Mouse (Mus musculus) kidney, postnatal 0 days (tissue): Measurements from ENCODE around the gene Glrx5. TPM values are rescaled to one million over a fixed set of nuclear protein-coding genes. Genes with fewer than 3 reads are reported as not detected.

Experiments
- ATAC-seq: fragments of 200-750 bp; cut with Nextera tagmentation; replicated peaks from 2 replicates; pipeline ENCODE4 v1.8.0; 2017; ENCODE audit warnings: low read depth, moderate number of reproducible peaks, moderate TSS enrichment, moderate library complexity; ENCODE audit not compliant: low FRiP score
- DNase-seq: peaks from one replicate; pipeline ENCODE4 v3.0.0-alpha.2; 2016; ENCODE audit warnings: low spot score
- H3K27ac ChIP-seq: fragments of 300-500 bp; sonication (generic); 2 replicates; pipeline ENCODE4 v1.5.1; 2014; ENCODE audit warnings: mild to moderate bottlenecking
- H3K27me3 ChIP-seq: fragments of 300-500 bp; sonication (generic); 2 replicates; pipeline ENCODE4 v1.6.1; 2014; ENCODE audit warnings: low read length, mixed read lengths; ENCODE audit not compliant: insufficient read depth
- H3K36me3 ChIP-seq: fragments of 300-500 bp; sonication (generic); 2 replicates; pipeline ENCODE4 v1.6.1; 2014; ENCODE audit warnings: low read length, mixed read lengths; ENCODE audit not compliant: insufficient read depth
- H3K4me1 ChIP-seq: fragments of 300-500 bp; sonication (generic); replicated peaks from 2 replicates; pipeline ENCODE4 v1.6.1; 2014; ENCODE audit warnings: antibody characterized with exemption, low read length, mixed read lengths; ENCODE audit not compliant: insufficient read depth
- H3K4me2 ChIP-seq: fragments of 300-500 bp; sonication (generic); 2 replicates; pipeline ENCODE4 v1.6.1; 2014; ENCODE audit warnings: mild to moderate bottlenecking, low read length, moderate library complexity, mixed read lengths
- H3K4me3 ChIP-seq: fragments of 300-500 bp; sonication (generic); replicated peaks from 2 replicates; pipeline ENCODE4 v1.5.1; 2014; ENCODE audit warnings: low read depth, low read length
- H3K9ac ChIP-seq: fragments of 300-500 bp; sonication (generic); 2 replicates; pipeline ENCODE4 v1.6.1; 2014; ENCODE audit warnings: low read depth, low read length
- H3K9me3 ChIP-seq: fragments of 300-500 bp; sonication (generic); replicated peaks from 2 replicates; pipeline ENCODE4 v1.6.1; 2016; ENCODE audit warnings: low read length, inconsistent platforms, mixed read lengths
- CTCF ChIP-seq: IDR thresholded peaks from 2 replicates; pipeline ENCODE4 v1.5.1; 2016; ENCODE audit warnings: antibody characterized with exemption, low read depth, mild to moderate bottlenecking, moderate library complexity
- WGBS: fragments of 180-500 bp; shearing (Covaris S2); extraction: QIAGEN DNeasy Blood & Tissue Kit; methylation state at CpG from one replicate; pipeline ENCODE4 v1.1.7; 2014; 5-methylcytosine and 5-hydroxymethylcytosine counted together
- polyA plus RNA-seq: library from polyadenylated mRNA; unstranded; fragments of >200 nt; fragmentation: Nextera tagmentation; extraction: Ambion mirVana; gene quantifications from 2 replicates; pipeline ENCODE4 v1.2.1, GENCODE M21; 2015

The Glrx5 gene
- polyA plus RNA-seq, 1 experiment from 2014 or later: 225 TPM

- no peaks in the 10 kb centered on the region for H3K9me3 ChIP-seq
- ATAC-seq: peak; percentile 65
- no peak overlapping the region for H3K9ac ChIP-seq
- DNase-seq: no peak
- no peak for TF ChIP-seq CTCF
- WGBS: 66% methylated on average over 9 of the region's 9 CpGs
- no peak overlapping the region for H3K27ac ChIP-seq
- no peaks in the 10 kb centered on the region; the same call in 1 of the 2 replicates for H3K4me1 ChIP-seq
- no peak overlapping the region for H3K4me3 ChIP-seq
- peaks cover 9% of the 10 kb centered on the region for H3K36me3 ChIP-seq
- no peaks in the 10 kb centered on the region for H3K27me3 ChIP-seq
- H3K4me2 ChIP-seq: no peak overlapping the region
These were observed 12.3 kb downstream of the Glrx5 start for GRCm38 (mm10) chr12:105044775-105045174.

- Histone ChIP-seq H3K36me3 (no peaks in the 10 kb centered on the region), H3K9ac (no peak overlapping the region), H3K9me3 (no peaks in the 10 kb centered on the region), H3K4me2 (no peak overlapping the region), H3K27ac (no peak overlapping the region), H3K4me3 (no peak overlapping the region), H3K27me3 (no peaks in the 10 kb centered on the region), H3K4me1 (no peaks in the 10 kb centered on the region)
- no peak for DNase-seq
- no peak for TF ChIP-seq CTCF
- ATAC-seq: no peak
- 76% methylated on average over 17 of the region's 17 CpGs for WGBS
These were observed 15.9 kb downstream of the Glrx5 start for GRCm38 (mm10) chr12:105048301-105048863.

GRCm38 (mm10) chr12:105049813-105050212 lies 17.3 kb downstream of the Glrx5 start:
- no peaks in the 10 kb centered on the region for H3K27me3 ChIP-seq
- no peaks in the 10 kb centered on the region for H3K9me3 ChIP-seq
- H3K4me2 ChIP-seq: no peak overlapping the region
- DNase-seq (no peak), ATAC-seq (no peak)
- 78% methylated on average over 12 of the region's 12 CpGs for WGBS
- H3K36me3 ChIP-seq: no peaks in the 10 kb centered on the region
- no peak for TF ChIP-seq CTCF
- H3K4me3 ChIP-seq: no peak overlapping the region
- no peaks in the 10 kb centered on the region for H3K4me1 ChIP-seq
- no peak overlapping the region for H3K27ac ChIP-seq
- no peak overlapping the region for H3K9ac ChIP-seq

GRCm38 (mm10) chr12:105050898-105051297 lies 18.4 kb downstream of the Glrx5 start:
- no peaks in the 10 kb centered on the region for H3K27me3 ChIP-seq
- no peaks in the 10 kb centered on the region for H3K9me3 ChIP-seq
- H3K9ac ChIP-seq: no peak overlapping the region
- TF ChIP-seq CTCF: peak; percentile 87
- H3K27ac ChIP-seq: no peak overlapping the region
- peak; percentile 57 for DNase-seq
- no peaks in the 10 kb centered on the region for H3K36me3 ChIP-seq
- H3K4me1 ChIP-seq: no peaks in the 10 kb centered on the region
- H3K4me2 ChIP-seq: no peak overlapping the region
- WGBS: 11% methylated on average over 4 of the region's 4 CpGs
- H3K4me3 ChIP-seq: no peak overlapping the region
- no peak for ATAC-seq

GRCm38 (mm10) chr12:105054041-105054440 lies 21.6 kb downstream of the Glrx5 start:
- H3K9ac ChIP-seq: no peak overlapping the region
- H3K27me3 ChIP-seq: no peaks in the 10 kb centered on the region
- H3K27ac ChIP-seq: no peak overlapping the region
- no peak overlapping the region for H3K4me3 ChIP-seq
- TF ChIP-seq CTCF: no peak
- no peaks in the 10 kb centered on the region for H3K9me3 ChIP-seq
- WGBS: 95% methylated on average over 15 of the region's 15 CpGs
- H3K4me1 ChIP-seq: no peaks in the 10 kb centered on the region
- DNase-seq: no peak
- no peak overlapping the region for H3K4me2 ChIP-seq
- no peak for ATAC-seq
- H3K36me3 ChIP-seq: no peaks in the 10 kb centered on the region

GRCm38 (mm10) chr12:105055308-105055707 lies 22.8 kb downstream of the Glrx5 start:
- Histone ChIP-seq H3K36me3 (no peaks in the 10 kb centered on the region), H3K4me1 (no peaks in the 10 kb centered on the region), H3K27me3 (no peaks in the 10 kb centered on the region), H3K4me3 (no peak overlapping the region), H3K27ac (no peak overlapping the region), H3K4me2 (no peak overlapping the region), H3K9me3 (no peaks in the 10 kb centered on the region), H3K9ac (no peak overlapping the region)
- 84% methylated on average over 6 of the region's 6 CpGs for WGBS
- DNase-seq: no peak
- ATAC-seq: no peak
- no peak for TF ChIP-seq CTCF

- no peak for TF ChIP-seq CTCF
- H3K4me2 ChIP-seq: no peak overlapping the region
These were observed 27.5 kb downstream of the Glrx5 start for GRCm38 (mm10) chr12:105060006-105060405.

More at GRCm38 (mm10) chr12:105060006-105060405, 27.5 kb downstream of the Glrx5 start:
- Histone ChIP-seq H3K36me3 (no peaks in the 10 kb centered on the region), H3K9ac (no peak overlapping the region), H3K27ac (no peak overlapping the region), H3K4me3 (no peak overlapping the region), H3K27me3 (no peaks in the 10 kb centered on the region), H3K4me1 (no peaks in the 10 kb centered on the region), H3K9me3 (no peaks in the 10 kb centered on the region)
- 90% methylated on average over 2 of the region's 2 CpGs for WGBS
- no peak for DNase-seq
- no peak for ATAC-seq
